Mouse (Mus musculus) CH12.LX (cell line): ENCODE results near the gene Slc9a9. TPM values are rescaled to one million over a fixed set of nuclear protein-coding genes. Genes with fewer than 3 reads are reported as not detected.

Source experiments
- DNase-seq: peaks from one replicate; pipeline ENCODE4 v3.0.0-alpha.2; 2013; ENCODE audit errors: extremely low read depth
- H3K27ac ChIP-seq: 2 replicates; pipeline ENCODE4 v1.5.1; 2012; ENCODE audit warnings: low read depth, mild to moderate bottlenecking, control low read depth, moderate library complexity; ENCODE audit not compliant: insufficient read depth
- H3K27me3 ChIP-seq: replicated peaks from 2 replicates; pipeline ENCODE3; 2012; ENCODE audit warnings: inconsistent platforms
- H3K36me3 ChIP-seq, 2 experiments: replicated peaks in 1 of 2; 2 replicates each; pipeline versions ENCODE3 to v1.6.1; 2012; ENCODE audit warnings: inconsistent platforms in 1 of 2, low read length in 1 of 2, mild to moderate bottlenecking in 1 of 2, mixed read lengths in 1 of 2, moderate library complexity in 1 of 2; ENCODE audit not compliant: control insufficient read depth in 1 of 2, insufficient read depth in 1 of 2
- H3K4me1 ChIP-seq, 2 experiments: 2 replicates each; pipeline ENCODE4 v1.6.1; 2012; ENCODE audit warnings: inconsistent platforms in 1 of 2, moderate library complexity in 1 of 2; ENCODE audit not compliant: insufficient read depth in 2 of 2, control insufficient read depth in 1 of 2
- H3K4me2 ChIP-seq: 2 replicates; pipeline ENCODE4 v1.6.1; 2012; ENCODE audit warnings: low read depth, mild to moderate bottlenecking, control low read depth; ENCODE audit not compliant: poor library complexity, insufficient read depth, severe bottlenecking
- H3K4me3 ChIP-seq, 3 experiments: fragments of 150-350 bp in 1 of 3; sonication (generic) in 1 of 3; replicated peaks in 1 of 3; 2 replicates each; pipeline versions ENCODE3 to v1.5.1; 2011 to 2012; ENCODE audit warnings: low read depth in 2 of 3, low read length in 2 of 3, mild to moderate bottlenecking in 2 of 3, moderate library complexity in 2 of 3, control low read depth in 1 of 3, improper control_type of control experiment in 1 of 3, inconsistent platforms in 1 of 3, mixed read lengths in 1 of 3; ENCODE audit not compliant: poor library complexity in 1 of 3
- H3K79me2 ChIP-seq: replicated peaks from 2 replicates; pipeline ENCODE4 v1.6.1; 2012; ENCODE audit warnings: mild to moderate bottlenecking, moderate library complexity; ENCODE audit not compliant: control insufficient read depth, poor library complexity, insufficient read depth, severe bottlenecking; ENCODE audit errors: extremely low read depth
- H3K9ac ChIP-seq: 2 replicates; pipeline ENCODE4 v1.6.1; 2012; ENCODE audit warnings: low read depth, mild to moderate bottlenecking, control low read depth, moderate library complexity; ENCODE audit not compliant: insufficient read depth
- H3K9me3 ChIP-seq: replicated peaks from 2 replicates; pipeline ENCODE3; 2012; ENCODE audit warnings: low read length, inconsistent platforms, mixed read lengths
- BHLHE40 ChIP-seq: IDR thresholded peaks from 2 replicates; pipeline ENCODE4 v1.6.1; 2011; ENCODE audit warnings: mild to moderate bottlenecking, low read depth, low read length, improper control_type of control experiment
- CHD1 ChIP-seq: IDR thresholded peaks from 2 replicates; pipeline ENCODE4 v1.6.1; 2012; ENCODE audit warnings: low read depth, low read length, improper control_type of control experiment, inconsistent platforms
- CTCF ChIP-seq, 2 experiments: IDR thresholded peaks in 1 of 2; conservative IDR thresholded peaks in 1 of 2; 2 replicates each; pipeline ENCODE4 v1.5.1; 2011 to 2012; ENCODE audit warnings: low read depth in 2 of 2, low read length in 2 of 2, improper control_type of control experiment in 1 of 2, inconsistent platforms in 1 of 2, mild to moderate bottlenecking in 1 of 2, moderate library complexity in 1 of 2
- EP300 ChIP-seq: IDR thresholded peaks from 2 replicates; pipeline ENCODE4 v1.6.1; 2011; ENCODE audit warnings: low read length, improper control_type of control experiment
- ETS1 ChIP-seq: conservative IDR thresholded peaks from 2 replicates; pipeline ENCODE4 v1.6.1; 2012; ENCODE audit warnings: low read depth, mild to moderate bottlenecking, inconsistent platforms, low read length, improper control_type of control experiment, moderate library complexity
- GABPA ChIP-seq: IDR thresholded peaks from 2 replicates; pipeline ENCODE4 v1.6.1; 2012; ENCODE audit warnings: low read depth, low read length, improper control_type of control experiment, inconsistent platforms; ENCODE audit not compliant: insufficient replicate concordance
- HCFC1 ChIP-seq: IDR thresholded peaks from 2 replicates; pipeline ENCODE4 v1.6.1; 2012; ENCODE audit warnings: low read depth, mild to moderate bottlenecking, inconsistent platforms, low read length, improper control_type of control experiment
- JUN ChIP-seq: IDR thresholded peaks from 2 replicates; pipeline ENCODE4 v1.6.1; 2011; ENCODE audit warnings: low read depth, mild to moderate bottlenecking, low read length, improper control_type of control experiment, moderate library complexity; ENCODE audit not compliant: insufficient read depth
- JUND ChIP-seq: conservative IDR thresholded peaks from 2 replicates; pipeline ENCODE4 v1.6.1; 2011; ENCODE audit warnings: low read depth, low read length, improper control_type of control experiment
- MAFK ChIP-seq: IDR thresholded peaks from 2 replicates; pipeline ENCODE4 v1.6.1; 2011; ENCODE audit warnings: low read length, improper control_type of control experiment; ENCODE audit not compliant: insufficient replicate concordance
- MAZ ChIP-seq: IDR thresholded peaks from 2 replicates; pipeline ENCODE4 v1.6.1; 2012; ENCODE audit warnings: low read depth, mild to moderate bottlenecking, inconsistent platforms, low read length, improper control_type of control experiment, moderate library complexity
- MEF2A ChIP-seq: IDR thresholded peaks from 2 replicates; pipeline ENCODE4 v1.6.1; 2014; ENCODE audit warnings: low read depth, mild to moderate bottlenecking, inconsistent platforms, low read length, improper control_type of control experiment, borderline replicate concordance
- MXI1 ChIP-seq: IDR thresholded peaks from 2 replicates; pipeline ENCODE4 v1.6.1; 2011; ENCODE audit warnings: mild to moderate bottlenecking, low read depth, low read length, improper control_type of control experiment
- NELFE ChIP-seq: IDR thresholded peaks from 2 replicates; pipeline ENCODE4 v1.6.1; 2011; ENCODE audit warnings: low read depth, low read length, improper control_type of control experiment
- NRF1 ChIP-seq: IDR thresholded peaks from 2 replicates; pipeline ENCODE4 v1.6.1; 2014; ENCODE audit warnings: low read depth, mild to moderate bottlenecking, inconsistent platforms, low read length, improper control_type of control experiment, moderate library complexity
- PAX5 ChIP-seq: IDR thresholded peaks from 2 replicates; pipeline ENCODE4 v1.6.1; 2012; ENCODE audit warnings: low read length, inconsistent platforms, mixed read lengths
- POLR2A ChIP-seq: IDR thresholded peaks from 2 replicates; pipeline ENCODE4 v1.6.1; 2011; ENCODE audit warnings: low read depth, mild to moderate bottlenecking, improper control_type of control experiment, low read length
- RAD21 ChIP-seq: IDR thresholded peaks from 2 replicates; pipeline ENCODE4 v1.6.1; 2011; ENCODE audit warnings: low read depth, mild to moderate bottlenecking, low read length, improper control_type of control experiment, moderate library complexity
- RCOR1 ChIP-seq: conservative IDR thresholded peaks from 2 replicates; pipeline ENCODE4 v1.6.1; 2012; ENCODE audit warnings: low read depth, mild to moderate bottlenecking, inconsistent platforms, low read length, improper control_type of control experiment
- SMC3 ChIP-seq: IDR thresholded peaks from 2 replicates; pipeline ENCODE4 v1.6.1; 2011; ENCODE audit warnings: low read depth, low read length, improper control_type of control experiment
- TBP ChIP-seq: conservative IDR thresholded peaks from 2 replicates; pipeline ENCODE4 v1.6.1; 2011; ENCODE audit warnings: low read depth, low read length, improper control_type of control experiment
- UBTF ChIP-seq: IDR thresholded peaks from 2 replicates; pipeline ENCODE4 v1.6.1; 2012; ENCODE audit warnings: low read depth, mild to moderate bottlenecking, inconsistent platforms, low read length, improper control_type of control experiment, moderate library complexity
- ZC3H11A ChIP-seq: IDR thresholded peaks from 2 replicates; pipeline ENCODE4 v1.6.1; 2012; ENCODE audit warnings: low read depth, mild to moderate bottlenecking, inconsistent platforms, low read length, improper control_type of control experiment
- dilution Hi-C: fragments of 300-500 bp; cut with MboI; formaldehyde crosslinking; loops from 2 replicates; pipeline ENCODE4 v1.14.3; 2020; ENCODE audit warnings: low sequenced_read_pairs; ENCODE audit not compliant: extremely low pct_unique_long_range_greater_than_20kb, extremely low pct_ligation_motif_present
- in situ Hi-C: fragments of 300-500 bp; cut with MboI; formaldehyde crosslinking; loops from 3 replicates; pipeline ENCODE4 v1.14.3; 2019; ENCODE audit warnings: low sequenced_read_pairs, low pct_ligation_motif_present, low pct_unique_long_range_greater_than_20kb, mixed read lengths
- polyA plus RNA-seq: library from polyadenylated mRNA; unstranded; fragments of >175 nt; gene quantifications from 2 replicates; pipeline ENCODE4 v1.2.1, GENCODE M21; 2012; ENCODE audit warnings: low read depth; ENCODE audit not compliant: insufficient read length
- total RNA-seq, 2 experiments: library from RNA; depleted of rRNA; stranded (reverse); fragments of 300-350 nt in 1 of 2; fragments of >200 nt in 1 of 2; gene quantifications; 2 replicates each; pipeline ENCODE4 v1.2.3; 2012 to 2014

The Slc9a9 gene
- total and polyA plus RNA-seq, 3 experiments: not detected

DNA sequence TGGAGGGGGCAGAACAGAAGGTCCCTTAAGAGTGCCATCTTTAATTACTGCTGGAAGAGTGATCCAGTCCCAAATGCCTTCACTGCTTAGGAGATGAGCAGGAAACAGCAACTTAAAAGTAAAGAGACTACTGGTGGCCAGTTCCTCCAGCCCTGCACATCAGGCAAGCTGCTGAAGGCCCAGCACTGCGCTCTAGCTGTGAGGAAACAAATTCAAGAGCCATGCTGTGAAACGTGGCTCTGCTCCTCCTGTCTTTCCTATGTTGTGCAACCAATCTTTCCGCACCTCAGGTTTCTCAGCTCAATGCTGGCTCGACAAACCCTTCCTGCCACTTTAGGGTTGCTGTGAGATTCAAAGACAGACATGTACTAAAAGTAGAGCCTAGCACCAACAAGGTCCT lies 22.3 kb upstream of the Slc9a9 start:
- Histone ChIP-seq H3K9ac (no peak overlapping the region), H3K36me3 (no peaks in the 10 kb centered on the region), H3K4me2 (no peak overlapping the region), H3K4me3 (no peak overlapping the region), H3K79me2 (no peaks in the 10 kb centered on the region), H3K4me1 (no peaks in the 10 kb centered on the region), H3K27ac (no peak overlapping the region), H3K27me3 (no peaks in the 10 kb centered on the region), H3K9me3 (peaks cover 72% of the 10 kb centered on the region)
- dilution Hi-C loops: no loop called here
- in situ Hi-C loops: no loop called here
- TF ChIP-seq NRF1 (no peak), HCFC1 (no peak), UBTF (no peak), RCOR1 (no peak), RAD21 (no peak), GABPA (no peak), MXI1 (no peak), MAZ (no peak), JUND (no peak), POLR2A (no peak), BHLHE40 (no peak), MEF2A (no peak), EP300 (no peak), TBP (no peak), PAX5 (no peak), JUN (no peak), CTCF (conservative IDR thresholded peaks at IDR 0.05 in 1 of 2, IDR thresholded peaks at IDR 0.05 in 1 of 2; ENCODE audit: low read depth in 2 of 2, low read length in 2 of 2) (no peak)
- DNase-seq: no peak

DNA sequence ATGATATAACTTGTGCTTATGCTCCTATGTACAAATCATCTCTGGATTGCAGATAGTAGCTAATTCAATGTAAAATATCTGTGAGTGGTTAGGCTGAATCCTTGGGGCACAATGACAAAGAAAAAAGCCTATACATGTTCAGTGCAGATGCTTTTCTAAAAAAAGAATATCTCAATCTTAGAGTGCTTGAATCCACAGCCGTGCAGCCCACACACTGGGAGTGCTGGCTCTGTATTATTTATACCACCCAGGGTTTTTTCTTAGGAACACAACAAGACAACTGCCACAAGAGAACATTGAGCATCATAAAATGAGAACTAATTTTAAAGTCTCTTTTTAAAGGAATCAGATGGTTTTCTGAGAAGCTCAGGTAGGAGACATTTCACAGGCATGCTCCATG lies 19.7 kb upstream of the Slc9a9 start:
- H3K9me3 ChIP-seq: peaks cover 78% of the 10 kb centered on the region
- no peak overlapping the region for H3K9ac ChIP-seq
- H3K36me3 ChIP-seq: no peaks in the 10 kb centered on the region
- no peak for DNase-seq
- no peaks in the 10 kb centered on the region for H3K27me3 ChIP-seq
- in situ Hi-C loops (no loop called here), dilution Hi-C loops (no loop called here)
- no peak overlapping the region for H3K4me3 ChIP-seq
- TF ChIP-seq BHLHE40: no peak
- TF ChIP-seq ETS1: no peak
- TF ChIP-seq ZC3H11A: no peak
- no peak for TF ChIP-seq MAZ
- no peak for TF ChIP-seq CHD1
- TF ChIP-seq MAFK: no peak
- no peak for TF ChIP-seq CTCF (conservative IDR thresholded peaks at IDR 0.05 in 1 of 2, IDR thresholded peaks at IDR 0.05 in 1 of 2; ENCODE audit: low read depth in 2 of 2, low read length in 2 of 2)
- TF ChIP-seq SMC3: no peak
- no peak for TF ChIP-seq NELFE
- no peak for TF ChIP-seq TBP
- no peak for TF ChIP-seq PAX5
- TF ChIP-seq JUN: no peak
- no peak for TF ChIP-seq EP300
- H3K4me2 ChIP-seq: no peak overlapping the region
- no peaks in the 10 kb centered on the region for H3K4me1 ChIP-seq
- no peaks in the 10 kb centered on the region for H3K79me2 ChIP-seq
- no peak overlapping the region for H3K27ac ChIP-seq
